In the genomic region with DNA sequence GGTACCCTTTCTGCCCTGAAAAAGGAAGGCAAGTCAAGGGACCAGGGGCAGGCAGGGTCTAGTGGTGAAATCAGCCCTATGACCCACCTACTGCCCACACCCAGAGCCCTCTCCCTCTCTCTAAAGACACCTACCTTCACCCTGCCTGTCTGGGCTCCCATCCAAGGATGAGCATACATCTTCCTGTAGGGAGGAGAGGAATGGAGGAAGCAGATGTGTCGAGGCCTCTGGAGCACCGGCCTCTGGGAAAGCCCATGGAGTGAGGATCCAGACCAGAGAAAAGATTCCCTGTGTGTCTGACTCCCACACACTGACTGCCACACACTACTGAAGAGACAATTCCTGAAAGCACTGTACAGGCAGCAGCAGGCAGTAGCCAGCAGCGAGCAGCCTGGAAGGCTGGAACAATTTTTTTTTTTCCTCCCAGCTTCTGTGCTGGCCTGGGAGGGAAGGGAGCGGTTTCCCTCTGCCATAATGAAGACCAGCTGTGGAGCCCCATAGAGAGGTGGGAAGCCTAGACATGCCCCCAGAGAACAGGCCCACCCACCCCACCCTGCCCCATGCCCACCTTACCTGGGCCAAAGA, we compare ENCODE assay signal across 11 mouse cellular contexts. TPM values are rescaled to one million over a fixed set of nuclear protein-coding genes. Genes with fewer than 3 reads are reported as not detected.
DNase-seq lines count a peak whose midpoint lies in the region; ATAC-seq and TF ChIP-seq lines count a peak whose summit lies in the region.
"Had no signal": no experiment of that assay in that cellular context is flagged by ENCODE, and none has a peak within 500 bp of the region (broad histone marks: within the 10 kb centered on the region; RNA-seq: fewer than 3 reads in every experiment).

No protein-coding gene starts in this region.

- TF ChIP-seq EP300 in stomach, postnatal 0 days (optimal IDR thresholded peaks at IDR 0.05) = no peak

- no peak for TF ChIP-seq CTCF in stomach, postnatal 0 days (IDR thresholded peaks at IDR 0.05; ENCODE audit: low read depth)

- DNase-seq in intestine, embryonic 14.5 days (ENCODE audit: low spot score) = no peak
- no peak for DNase-seq in stomach, postnatal 0 days (ENCODE audit: low spot score)
- DNase-seq in induced T-regulatory cell, adult 2 months (ENCODE audit: low read depth) = peak; percentile 6
- DNase-seq in thymus, postnatal 0 days (ENCODE audit: low spot score) = no peak
- no peak for DNase-seq in lung, postnatal 10 days
- DNase-seq: cerebellum, postnatal 36 days had no signal

- no peaks in the 10 kb centered on the region for H3K27me3 ChIP-seq in intestine, embryonic 14.5 days (replicated peaks; ENCODE audit: control insufficient read depth, insufficient read depth, low read length)
- H3K27me3 ChIP-seq in intestine, embryonic 15.5 days (replicated peaks) = peaks cover 9% of the 10 kb centered on the region
- no peaks in the 10 kb centered on the region for H3K27me3 ChIP-seq in stomach, embryonic 14.5 days (ENCODE audit: control insufficient read depth, insufficient read depth, low read length)
- H3K27me3 ChIP-seq in stomach, postnatal 0 days (ENCODE audit: control insufficient read depth, insufficient read depth, low read length) = no peaks in the 10 kb centered on the region
- no peaks in the 10 kb centered on the region for H3K27me3 ChIP-seq in stomach, embryonic 16.5 days (ENCODE audit: control insufficient read depth, insufficient read depth, low read length)
- H3K27me3 ChIP-seq: forebrain, embryonic 15.5 days had no signal

- no peak overlapping the region for H3K4me3 ChIP-seq in intestine, embryonic 14.5 days (ENCODE audit: low read depth, low read length)
- H3K4me3 ChIP-seq in intestine, embryonic 15.5 days (replicated peaks) = no peak overlapping the region
- no peak overlapping the region for H3K4me3 ChIP-seq in stomach, embryonic 14.5 days (ENCODE audit: low read depth, low read length)
- H3K4me3 ChIP-seq in stomach, postnatal 0 days (ENCODE audit: low read depth, low read length) = no peak overlapping the region
- no peak overlapping the region for H3K4me3 ChIP-seq in stomach, embryonic 16.5 days (replicated peaks; ENCODE audit: low read length)
- H3K4me3 ChIP-seq: forebrain, embryonic 15.5 days had no signal

- H3K4me1 ChIP-seq in intestine, embryonic 14.5 days (replicated peaks; ENCODE audit: control insufficient read depth, insufficient read depth, low read length) = peaks cover 18% of the 10 kb centered on the region
- 0 out of 2 replicates have a peak, but pooled peaks cover 25% of the 10 kb centered on the region for H3K4me1 ChIP-seq in intestine, embryonic 15.5 days (replicated peaks)
- peaks cover 9% of the 10 kb centered on the region; the same call in 1 of the 2 replicates for H3K4me1 ChIP-seq in stomach, embryonic 14.5 days (ENCODE audit: control insufficient read depth, insufficient read depth, low read length)
- peaks cover 2% of the 10 kb centered on the region; the same call in 1 of the 2 replicates for H3K4me1 ChIP-seq in stomach, postnatal 0 days (replicated peaks; ENCODE audit: control insufficient read depth, insufficient read depth)
- H3K4me1 ChIP-seq in stomach, embryonic 16.5 days (ENCODE audit: control insufficient read depth, insufficient read depth, low read length) = peaks cover 22% of the 10 kb centered on the region
- H3K4me1 ChIP-seq: forebrain, embryonic 15.5 days had no signal

- 26% methylated on average over 4 of the region's 4 CpGs for WGBS in intestine, embryonic 14.5 days
- 41% methylated on average over 4 of the region's 4 CpGs for WGBS in intestine, embryonic 15.5 days
- 36% methylated on average over 4 of the region's 4 CpGs for WGBS in stomach, embryonic 14.5 days
- 36% methylated on average over 4 of the region's 4 CpGs for WGBS in stomach, postnatal 0 days
- 36% methylated on average over 4 of the region's 4 CpGs for WGBS in stomach, embryonic 16.5 days

- ATAC-seq in intestine, embryonic 14.5 days (replicated peaks; ENCODE audit: low FRiP score, low TSS enrichment, low read depth) = no peak
- ATAC-seq in intestine, embryonic 15.5 days = no peak
- no peak for ATAC-seq in stomach, embryonic 14.5 days (ENCODE audit: insufficient number of reproducible peaks, insufficient read depth, low FRiP score, low read depth)
- ATAC-seq in stomach, postnatal 0 days (ENCODE audit: low FRiP score, low TSS enrichment) = no peak
- no peak for ATAC-seq in stomach, embryonic 16.5 days (ENCODE audit: insufficient read depth, low FRiP score)
- ATAC-seq: forebrain, embryonic 15.5 days had no signal

- H3K9ac ChIP-seq in intestine, embryonic 14.5 days (ENCODE audit: low read length) = 0 out of 2 replicates have a peak overlapping the region, but pooled peaks have one; percentile 5
- H3K9ac ChIP-seq in intestine, embryonic 15.5 days = no peak overlapping the region
- H3K9ac ChIP-seq in stomach, embryonic 14.5 days (replicated peaks; ENCODE audit: low read depth, low read length) = 0 out of 2 replicates have a peak overlapping the region, but pooled peaks have one; percentile 14
- H3K9ac ChIP-seq in stomach, postnatal 0 days (ENCODE audit: low read length) = no peak overlapping the region
- H3K9ac ChIP-seq in stomach, embryonic 16.5 days (ENCODE audit: low read length) = peak overlapping the region; percentile 28; the same call in 1 of the 2 replicates
- H3K9ac ChIP-seq: forebrain, embryonic 15.5 days had no signal

- no peaks in the 10 kb centered on the region for H3K9me3 ChIP-seq in intestine, embryonic 14.5 days (ENCODE audit: control insufficient read depth, low read length)
- no peaks in the 10 kb centered on the region for H3K9me3 ChIP-seq in intestine, embryonic 15.5 days
- H3K9me3 ChIP-seq in stomach, embryonic 14.5 days (ENCODE audit: control insufficient read depth, low read depth, low read length) = no peaks in the 10 kb centered on the region
- no peaks in the 10 kb centered on the region for H3K9me3 ChIP-seq in stomach, postnatal 0 days (ENCODE audit: control insufficient read depth, low read length)
- no peaks in the 10 kb centered on the region for H3K9me3 ChIP-seq in stomach, embryonic 16.5 days (replicated peaks; ENCODE audit: control insufficient read depth, low read length)
- H3K9me3 ChIP-seq: forebrain, embryonic 15.5 days had no signal

- peak overlapping the region; percentile 24; the same call in 1 of the 2 replicates for H3K27ac ChIP-seq in intestine, embryonic 14.5 days (ENCODE audit: low read depth)
- no peak overlapping the region for H3K27ac ChIP-seq in intestine, embryonic 15.5 days
- H3K27ac ChIP-seq in stomach, embryonic 14.5 days (ENCODE audit: low read length) = no peak overlapping the region; the same call in 1 of the 2 replicates
- H3K27ac ChIP-seq in stomach, postnatal 0 days (replicated peaks) = no peak overlapping the region
- no peak overlapping the region for H3K27ac ChIP-seq in stomach, embryonic 16.5 days (ENCODE audit: low read length)
- H3K27ac ChIP-seq: forebrain, embryonic 15.5 days had no signal

- H3K4me2 ChIP-seq in intestine, embryonic 14.5 days (ENCODE audit: low read length) = no peak overlapping the region
- H3K4me2 ChIP-seq in intestine, embryonic 15.5 days (replicated peaks) = no peak overlapping the region
- H3K4me2 ChIP-seq in stomach, embryonic 14.5 days (replicated peaks; ENCODE audit: low read depth, low read length) = no peak overlapping the region
- H3K4me2 ChIP-seq in stomach, postnatal 0 days (replicated peaks; ENCODE audit: low read depth) = no peak overlapping the region
- no peak overlapping the region for H3K4me2 ChIP-seq in stomach, embryonic 16.5 days (ENCODE audit: low read depth, low read length)
- H3K4me2 ChIP-seq: forebrain, embryonic 15.5 days had no signal

- no peaks in the 10 kb centered on the region for H3K36me3 ChIP-seq in intestine, embryonic 14.5 days (ENCODE audit: control insufficient read depth, insufficient read depth, low read length)
- H3K36me3 ChIP-seq in intestine, embryonic 15.5 days = no peaks in the 10 kb centered on the region
- no peaks in the 10 kb centered on the region for H3K36me3 ChIP-seq in stomach, embryonic 14.5 days (ENCODE audit: control insufficient read depth, insufficient read depth, low read length)
- H3K36me3 ChIP-seq in stomach, postnatal 0 days (ENCODE audit: control insufficient read depth, insufficient read depth, low read length) = no peaks in the 10 kb centered on the region
- no peaks in the 10 kb centered on the region for H3K36me3 ChIP-seq in stomach, embryonic 16.5 days (ENCODE audit: control insufficient read depth, insufficient read depth, low read length)
- H3K36me3 ChIP-seq: forebrain, embryonic 15.5 days had no signal

RNA-seq across cellular contexts. Expression of a gene that starts 6.0 kb away (rescaled TPM):
- 2.0 TPM in 2 replicates for polyA plus RNA-seq in intestine, embryonic 14.5 days (2014; fragmentation: Nextera tagmentation; extraction: Ambion mirVana)
- polyA plus RNA-seq in intestine, embryonic 15.5 days (2015; fragmentation: Nextera tagmentation; extraction: Ambion mirVana) = 2.0 TPM in 2 replicates
- 1.1 and 1.2 TPM in 2 replicates for polyA plus RNA-seq in stomach, embryonic 14.5 days (2014; fragmentation: Nextera tagmentation; extraction: Ambion mirVana)
- polyA plus RNA-seq in stomach, postnatal 0 days (2015; fragmentation: Nextera tagmentation; extraction: Ambion mirVana) = 0.32 and 0.46 TPM in 2 replicates
- 1.6 and 2.8 TPM in 2 replicates for polyA plus RNA-seq in stomach, embryonic 16.5 days (2015; fragmentation: Nextera tagmentation; extraction: Ambion mirVana)
- polyA plus RNA-seq in thymus, postnatal 0 days (2015; fragmentation: Nextera tagmentation; extraction: Ambion mirVana) = 108 and 118 TPM in 2 replicates

RNA-seq across cellular contexts. Expression of a gene that starts 20.1 kb away (rescaled TPM):
- polyA plus RNA-seq in intestine, embryonic 14.5 days (2014; fragmentation: Nextera tagmentation; extraction: Ambion mirVana) = 54.2 and 55.1 TPM in 2 replicates
- polyA plus RNA-seq in intestine, embryonic 15.5 days (2015; fragmentation: Nextera tagmentation; extraction: Ambion mirVana) = 60.6 TPM in 2 replicates
- polyA plus RNA-seq in stomach, embryonic 14.5 days (2014; fragmentation: Nextera tagmentation; extraction: Ambion mirVana) = 55.5 and 57.4 TPM in 2 replicates
- 42.2 and 43.9 TPM in 2 replicates for polyA plus RNA-seq in stomach, postnatal 0 days (2015; fragmentation: Nextera tagmentation; extraction: Ambion mirVana)
- polyA plus RNA-seq in stomach, embryonic 16.5 days (2015; fragmentation: Nextera tagmentation; extraction: Ambion mirVana) = 35.3 and 37.6 TPM in 2 replicates
- 32.6 and 34.8 TPM in 2 replicates for polyA plus RNA-seq in thymus, postnatal 0 days (2015; fragmentation: Nextera tagmentation; extraction: Ambion mirVana)

RNA-seq across cellular contexts. Expression of a gene that starts 21.5 kb away (rescaled TPM):
- 0.69 and 0.97 TPM in 2 replicates for polyA plus RNA-seq in intestine, embryonic 14.5 days (2014; fragmentation: Nextera tagmentation; extraction: Ambion mirVana)
- 0.45 and 0.49 TPM in 2 replicates for polyA plus RNA-seq in intestine, embryonic 15.5 days (2015; fragmentation: Nextera tagmentation; extraction: Ambion mirVana)
- polyA plus RNA-seq in stomach, embryonic 14.5 days (2014; fragmentation: Nextera tagmentation; extraction: Ambion mirVana) = 1.5 and 1.8 TPM in 2 replicates
- polyA plus RNA-seq in stomach, postnatal 0 days (2015; fragmentation: Nextera tagmentation; extraction: Ambion mirVana) = 0.35 and 1.0 TPM in 2 replicates
- 1.1 and 1.2 TPM in 2 replicates for polyA plus RNA-seq in stomach, embryonic 16.5 days (2015; fragmentation: Nextera tagmentation; extraction: Ambion mirVana)
- 0.12 and 0.31 TPM in 2 replicates for polyA plus RNA-seq in thymus, postnatal 0 days (2015; fragmentation: Nextera tagmentation; extraction: Ambion mirVana)

RNA-seq across cellular contexts. Expression of a gene that starts 40.9 kb away (rescaled TPM):
- polyA plus RNA-seq in intestine, embryonic 14.5 days (2014; fragmentation: Nextera tagmentation; extraction: Ambion mirVana) = 0.35 and 0.50 TPM in 2 replicates
- polyA plus RNA-seq in intestine, embryonic 15.5 days (2015; fragmentation: Nextera tagmentation; extraction: Ambion mirVana) = 0.47 and 0.73 TPM in 2 replicates
- polyA plus RNA-seq in stomach, embryonic 14.5 days (2014; fragmentation: Nextera tagmentation; extraction: Ambion mirVana) = 0.69 and 0.71 TPM in 2 replicates
- 3.1 and 3.4 TPM in 2 replicates for polyA plus RNA-seq in stomach, postnatal 0 days (2015; fragmentation: Nextera tagmentation; extraction: Ambion mirVana)
- 0.90 and 1.3 TPM in 2 replicates for polyA plus RNA-seq in stomach, embryonic 16.5 days (2015; fragmentation: Nextera tagmentation; extraction: Ambion mirVana)
- polyA plus RNA-seq in thymus, postnatal 0 days (2015; fragmentation: Nextera tagmentation; extraction: Ambion mirVana) = 0.09 and 0.13 TPM in 2 replicates
- polyA plus RNA-seq: testis, adult 2 months had no signal

Comparison
In these comparisons a context has a peak if more than half of its experiments do, and no peak if none do; other contexts are left out.
1. H3K9ac ChIP-seq: peak in intestine, embryonic 14.5 days (single experiment), stomach, embryonic 14.5 days (single experiment) and stomach, embryonic 16.5 days (single experiment); none in intestine, embryonic 15.5 days (single experiment) and stomach, postnatal 0 days (single experiment).
2. RNA of a gene that starts 6.0 kb away (polyA plus RNA-seq): 108 to 118 TPM in thymus, postnatal 0 days; 1.6 to 2.8 TPM in stomach, embryonic 16.5 days, 2.0 TPM in intestine, embryonic 14.5 days, 2.0 TPM in intestine, embryonic 15.5 days, 1.1 to 1.2 TPM in stomach, embryonic 14.5 days and 0.32 to 0.46 TPM in stomach, postnatal 0 days; every median in the first group is over 10 times any median in the second.